Mouse (Mus musculus) olfactory bulb, adult 2 months (tissue): Measurements from ENCODE around the gene Hoxb1. TPM values are rescaled to one million over a fixed set of nuclear protein-coding genes. Genes with fewer than 3 reads are reported as not detected.

Experiments used
- H3K27ac ChIP-seq: fragments of 200-500 bp; 2 replicates; pipeline ENCODE4 v1.5.1; 2012; ENCODE audit warnings: low read depth, low read length; ENCODE audit not compliant: insufficient read depth
- H3K4me1 ChIP-seq: fragments of 200-500 bp; 2 replicates; pipeline ENCODE4 v1.6.1; 2012; ENCODE audit warnings: low read length; ENCODE audit not compliant: control insufficient read depth, insufficient read depth
- H3K4me3 ChIP-seq: fragments of 200-500 bp; 2 replicates; pipeline ENCODE4 v1.5.1; 2012; ENCODE audit warnings: mild to moderate bottlenecking, low read depth, low read length, moderate library complexity; ENCODE audit not compliant: insufficient read depth
- CTCF ChIP-seq: fragments of 200-500 bp; IDR thresholded peaks from 2 replicates; pipeline ENCODE4 v1.5.1; 2012; ENCODE audit warnings: low read depth, mild to moderate bottlenecking, low read length, moderate library complexity; ENCODE audit not compliant: insufficient read depth
- POLR2A ChIP-seq: fragments of 200-500 bp; IDR thresholded peaks from 2 replicates; pipeline ENCODE4 v1.6.1; 2012; ENCODE audit warnings: mild to moderate bottlenecking, low read depth, low read length, moderate library complexity; ENCODE audit not compliant: insufficient read depth
- WGBS: fragments of 180-500 bp; shearing (Covaris S2); methylation state at CpG from one replicate; pipeline ENCODE4 v1.1.7; 2018; 5-methylcytosine and 5-hydroxymethylcytosine counted together
- polyA plus RNA-seq: library from polyadenylated mRNA; stranded (reverse); fragments of >200 nt; gene quantifications from 2 replicates; pipeline ENCODE4 v1.2.4, GENCODE M21; 2012; ENCODE audit warnings: low replicate concordance; ENCODE audit not compliant: missing spikeins, insufficient read depth, insufficient read length

Hoxb1 gene
- polyA plus RNA-seq, 1 experiment, result not detected

- Histone ChIP-seq H3K4me1 (no peaks in the 10 kb centered on the region), H3K27ac (no peak overlapping the region), H3K4me3 (no peak overlapping the region)
- no peak for TF ChIP-seq POLR2A
- TF ChIP-seq CTCF, result no peak
- 6% methylated on average over 6 of the region's 6 CpGs for WGBS
Measured at GRCm38 (mm10) chr11:96322738-96323137, 42.8 kb upstream of the Hoxb1 start.

- H3K27ac ChIP-seq, result no peak within 1 kb of the TSS
- no peaks in the 10 kb centered on the region for H3K4me1 ChIP-seq
- no peak within 1 kb of the TSS for H3K4me3 ChIP-seq
- TF ChIP-seq CTCF (no peak), POLR2A (no peak)
- WGBS, result 7% methylated on average over 10 of the region's 10 CpGs
Measured at GRCm38 (mm10) chr11:96323154-96323553, 42.4 kb upstream of the Hoxb1 start, which contains the start of gene Hoxb3. Gene Hoxb3 (plus strand): TSS chr11:96323326.

- WGBS, result 2% methylated on average over 5 of the region's 5 CpGs
- TF ChIP-seq POLR2A (no peak), CTCF (no peak)
- Histone ChIP-seq H3K4me1 (no peaks in the 10 kb centered on the region), H3K4me3 (no peak overlapping the region), H3K27ac (no peak overlapping the region)
Measured at GRCm38 (mm10) chr11:96324125-96324524, 41.4 kb upstream of the Hoxb1 start.

GRCm38 (mm10) chr11:96324965-96325364 is 40.6 kb upstream of the Hoxb1 start:
- no peak overlapping the region for H3K27ac ChIP-seq

GRCm38 (mm10) chr11:96325747-96326212 is 39.8 kb upstream of the Hoxb1 start:
- H3K4me1 ChIP-seq, result no peaks in the 10 kb centered on the region
- no peak overlapping the region for H3K4me3 ChIP-seq
- H3K27ac ChIP-seq, result no peak overlapping the region
- 8% methylated on average over 22 of the region's 22 CpGs for WGBS
- no peak for TF ChIP-seq POLR2A
- no peak for TF ChIP-seq CTCF

More at GRCm38 (mm10) chr11:96324965-96325364, 40.6 kb upstream of the Hoxb1 start:
- no peaks in the 10 kb centered on the region for H3K4me1 ChIP-seq
- no peak overlapping the region for H3K4me3 ChIP-seq
- TF ChIP-seq CTCF, result no peak
- WGBS, result 5% methylated on average over 8 of the region's 8 CpGs

- Histone ChIP-seq H3K4me1 (no peaks in the 10 kb centered on the region), H3K27ac (no peak overlapping the region), H3K4me3 (no peak overlapping the region)
- TF ChIP-seq POLR2A (no peak), CTCF (no peak)
- 2% methylated on average over 12 of the region's 12 CpGs for WGBS
Measured at GRCm38 (mm10) chr11:96326705-96327104, 38.8 kb upstream of the Hoxb1 start.

GRCm38 (mm10) chr11:96327122-96327521 is 38.4 kb upstream of the Hoxb1 start:
- Histone ChIP-seq H3K4me3 (no peak overlapping the region), H3K4me1 (no peaks in the 10 kb centered on the region), H3K27ac (no peak overlapping the region)
- WGBS, result 3% methylated on average over 7 of the region's 7 CpGs
- TF ChIP-seq POLR2A (no peak), CTCF (no peak)

GRCm38 (mm10) chr11:96327750-96328149 is 37.8 kb upstream of the Hoxb1 start:
- 7% methylated on average over 5 of the region's 5 CpGs for WGBS
- Histone ChIP-seq H3K4me1 (no peaks in the 10 kb centered on the region; the same call in 1 of the 2 replicates), H3K27ac (no peak overlapping the region), H3K4me3 (no peak overlapping the region)
- TF ChIP-seq CTCF (no peak), POLR2A (no peak)

- Histone ChIP-seq H3K27ac (no peak overlapping the region), H3K4me3 (no peak overlapping the region), H3K4me1 (no peaks in the 10 kb centered on the region; the same call in 1 of the 2 replicates)
- TF ChIP-seq POLR2A (no peak), CTCF (no peak)
- WGBS, result 7% methylated on average over 8 of the region's 8 CpGs
Measured at GRCm38 (mm10) chr11:96328605-96329004, 36.9 kb upstream of the Hoxb1 start.

- Histone ChIP-seq H3K4me1 (no peaks in the 10 kb centered on the region; the same call in 1 of the 2 replicates), H3K4me3 (no peak overlapping the region), H3K27ac (no peak overlapping the region)
- WGBS, result under 1% methylated on average over 8 of the region's 8 CpGs
- no peak for TF ChIP-seq POLR2A
- TF ChIP-seq CTCF, result no peak
Measured at GRCm38 (mm10) chr11:96332105-96332504, 33.4 kb upstream of the Hoxb1 start.
